Mouse (Mus musculus) MEL (cell line): Measurements from ENCODE around the gene Fen1. TPM values are rescaled to one million over a fixed set of nuclear protein-coding genes. Genes with fewer than 3 reads are reported as not detected.
A peak's percentile ranks its signal among the peaks of the same experiment; 100 is the strongest.

Experiments
- DNase-seq: peaks from one replicate; pipeline ENCODE4 v3.0.0; 2011; ENCODE audit warnings: low read depth, low spot score
- H3K27ac ChIP-seq: 2 replicates; pipeline ENCODE4 v1.5.1; 2012; ENCODE audit warnings: low read depth, mild to moderate bottlenecking, control low read depth, low read length, moderate library complexity; ENCODE audit not compliant: control insufficient read depth
- H3K27me3 ChIP-seq, 2 experiments: fragments of 150-350 bp in 1 of 2; sonication (generic) in 1 of 2; 2 replicates each; pipeline ENCODE4 v1.6.1; 2012; ENCODE audit warnings: low read length in 2 of 2, mild to moderate bottlenecking in 2 of 2, improper control_type of control experiment in 1 of 2, moderate library complexity in 1 of 2; ENCODE audit not compliant: insufficient read depth in 2 of 2, control insufficient read depth in 1 of 2
- H3K36me3 ChIP-seq, 2 experiments: 2 replicates each; pipeline ENCODE4 v1.6.1; 2012 to 2014; ENCODE audit warnings: low read length in 2 of 2, improper control_type of control experiment in 1 of 2, inconsistent platforms in 1 of 2, mild to moderate bottlenecking in 1 of 2; ENCODE audit not compliant: insufficient read depth in 2 of 2, control insufficient read depth in 1 of 2
- H3K4me1 ChIP-seq, 2 experiments: fragments of 150-350 bp in 1 of 2; sonication (generic) in 1 of 2; 2 replicates each; pipeline ENCODE4 v1.6.1; 2012; ENCODE audit warnings: low read length in 2 of 2, improper control_type of control experiment in 1 of 2, mild to moderate bottlenecking in 1 of 2; ENCODE audit not compliant: insufficient read depth in 2 of 2, control insufficient read depth in 1 of 2
- H3K4me3 ChIP-seq, 2 experiments: fragments of 150-350 bp in 1 of 2; sonication (generic) in 1 of 2; 2 replicates each; pipeline ENCODE4 v1.5.1; 2012; ENCODE audit warnings: low read depth in 2 of 2, low read length in 2 of 2, mild to moderate bottlenecking in 2 of 2, moderate library complexity in 2 of 2, control low read depth in 1 of 2, improper control_type of control experiment in 1 of 2; ENCODE audit not compliant: control insufficient read depth in 1 of 2, insufficient read depth in 1 of 2
- H3K79me2 ChIP-seq: 2 replicates; pipeline ENCODE4 v1.6.1; 2012; ENCODE audit warnings: mild to moderate bottlenecking, low read length, moderate library complexity; ENCODE audit not compliant: control insufficient read depth, poor library complexity, insufficient read depth
- H3K9ac ChIP-seq: 2 replicates; pipeline ENCODE4 v1.6.1; 2012; ENCODE audit warnings: low read depth, mild to moderate bottlenecking, control low read depth, low read length, moderate library complexity; ENCODE audit not compliant: control insufficient read depth, poor library complexity, severe bottlenecking
- H3K9me3 ChIP-seq: fragments of 150-350 bp; sonication (generic); replicated peaks from 2 replicates; pipeline ENCODE4 v1.6.1; 2012; ENCODE audit warnings: mild to moderate bottlenecking, low read length, improper control_type of control experiment, moderate library complexity; ENCODE audit not compliant: insufficient read depth
- BHLHE40 ChIP-seq: IDR thresholded peaks from 2 replicates; pipeline ENCODE4 v1.6.1; 2012; ENCODE audit warnings: low read depth, mild to moderate bottlenecking, inconsistent platforms, low read length, improper control_type of control experiment, borderline replicate concordance
- CHD2 ChIP-seq: IDR thresholded peaks from 2 replicates; pipeline ENCODE4 v1.6.1; 2011; ENCODE audit warnings: low read length, improper control_type of control experiment
- CTCF ChIP-seq, 3 experiments: IDR thresholded peaks in 2 of 3; conservative IDR thresholded peaks in 1 of 3; 2 replicates each; pipeline ENCODE4 v1.5.1; 2011 to 2012; ENCODE audit warnings: low read length in 3 of 3, low read depth in 2 of 3, mild to moderate bottlenecking in 2 of 3, improper control_type of control experiment in 1 of 3, inconsistent platforms in 1 of 3, mixed read lengths in 1 of 3, moderate library complexity in 1 of 3; ENCODE audit not compliant: control insufficient read depth in 1 of 3, insufficient read depth in 1 of 3, poor library complexity in 1 of 3, severe bottlenecking in 1 of 3
- ELF1 ChIP-seq: IDR thresholded peaks from 2 replicates; pipeline ENCODE4 v1.6.1; 2014; ENCODE audit warnings: low read depth, mild to moderate bottlenecking, inconsistent platforms, low read length, improper control_type of control experiment, moderate library complexity
- EP300 ChIP-seq, 2 experiments: IDR thresholded peaks; 2 replicates each; pipeline ENCODE4 v1.6.1; 2011; ENCODE audit warnings: improper control_type of control experiment in 2 of 2, low read length in 2 of 2, low read depth in 1 of 2, mild to moderate bottlenecking in 1 of 2
- GABPA ChIP-seq: IDR thresholded peaks from 2 replicates; pipeline ENCODE4 v1.6.1; 2012; ENCODE audit warnings: low read depth, mild to moderate bottlenecking, inconsistent platforms, low read length, improper control_type of control experiment, moderate library complexity
- GATA1 ChIP-seq: IDR thresholded peaks from 2 replicates; pipeline ENCODE4 v1.6.1; 2011; ENCODE audit warnings: low read depth, low read length, improper control_type of control experiment
- JUND ChIP-seq: IDR thresholded peaks from 2 replicates; pipeline ENCODE4 v1.6.1; 2011; ENCODE audit warnings: low read depth, mild to moderate bottlenecking, improper control_type of control experiment, low read length
- MAX ChIP-seq: IDR thresholded peaks from 2 replicates; pipeline ENCODE4 v1.6.1; 2011; ENCODE audit warnings: low read length, improper control_type of control experiment
- MXI1 ChIP-seq: IDR thresholded peaks from 2 replicates; pipeline ENCODE4 v1.6.1; 2011; ENCODE audit warnings: mild to moderate bottlenecking, low read depth, low read length, improper control_type of control experiment
- POLR2AphosphoS5 ChIP-seq: IDR thresholded peaks from 2 replicates; pipeline ENCODE4 v1.6.1; 2012; ENCODE audit warnings: low read depth, borderline replicate concordance, mild to moderate bottlenecking, inconsistent platforms, low read length, moderate library complexity, mixed read lengths
- RAD21 ChIP-seq: IDR thresholded peaks from 2 replicates; pipeline ENCODE4 v1.6.1; 2011; ENCODE audit warnings: mild to moderate bottlenecking, low read depth, low read length, improper control_type of control experiment
- SMC3 ChIP-seq: IDR thresholded peaks from 2 replicates; pipeline ENCODE4 v1.6.1; 2011; ENCODE audit warnings: low read depth, low read length, improper control_type of control experiment
- TCF12 ChIP-seq: IDR thresholded peaks from 2 replicates; pipeline ENCODE4 v1.6.1; 2014; ENCODE audit warnings: low read depth, mild to moderate bottlenecking, inconsistent platforms, low read length, improper control_type of control experiment, moderate library complexity
- USF2 ChIP-seq, 2 experiments: IDR thresholded peaks; 2 replicates each; pipeline ENCODE4 v1.6.1; 2011 to 2012; ENCODE audit warnings: improper control_type of control experiment in 2 of 2, low read length in 2 of 2, borderline replicate concordance in 1 of 2, inconsistent platforms in 1 of 2, low read depth in 1 of 2, mild to moderate bottlenecking in 1 of 2; ENCODE audit not compliant: insufficient read depth in 1 of 2
- ZC3H11A ChIP-seq: IDR thresholded peaks from 2 replicates; pipeline ENCODE4 v1.6.1; 2012; ENCODE audit warnings: low read depth, mild to moderate bottlenecking, inconsistent platforms, low read length, improper control_type of control experiment
- polyA plus RNA-seq, 2 experiments: library from polyadenylated mRNA; stranded (reverse) in 1 of 2; unstranded in 1 of 2; fragments of >175 nt in 1 of 2; fragments of >200 nt in 1 of 2; gene quantifications; 2 replicates each; pipeline versions ENCODE4 v1.2.1 to v1.2.4; 2012; ENCODE audit warnings: low replicate concordance in 2 of 2, low read depth in 1 of 2; ENCODE audit not compliant: insufficient read length in 2 of 2, insufficient read depth in 1 of 2, missing spikeins in 1 of 2
- total RNA-seq: library from RNA; depleted of rRNA; stranded (reverse); fragments of 300-350 nt; gene quantifications from 2 replicates; pipeline ENCODE4 v1.2.3, GENCODE M21; 2012

Gene Fen1
- total and polyA plus RNA-seq, 3 experiments: 145 to 189 TPM; not detected in 1

- peak; percentile 69 for DNase-seq
- TF ChIP-seq ZC3H11A (no peak), TCF12 (no peak), MAX (no peak), BHLHE40 (no peak), CHD2 (no peak), GABPA (no peak), CTCF (IDR thresholded peaks at IDR 0.05 in 2 of 3, conservative IDR thresholded peaks at IDR 0.05 in 1 of 3; ENCODE audit: control insufficient read depth in 1 of 3, insufficient read depth in 1 of 3, low read depth in 2 of 3, low read length in 3 of 3, poor library complexity in 1 of 3, severe bottlenecking in 1 of 3) (peak; percentile 69 to 89 (median 72)), MXI1 (no peak), SMC3 (peak; percentile 33), RAD21 (peak; percentile 26), POLR2AphosphoS5 (no peak), EP300 (IDR thresholded peaks at IDR 0.05; ENCODE audit: low read depth in 1 of 2, low read length in 2 of 2) (no peak), JUND (no peak), GATA1 (no peak), ELF1 (no peak), USF2 (IDR thresholded peaks at IDR 0.05; ENCODE audit: borderline replicate concordance in 1 of 2, insufficient read depth in 1 of 2, low read depth in 1 of 2, low read length in 2 of 2) (no peak)
- peaks cover 0 to 3% of the 10 kb centered on the region in 2 experiments; a peak in 1 of 4 replicates for H3K4me1 ChIP-seq
- no peak overlapping the region for H3K27ac ChIP-seq
- H3K36me3 ChIP-seq: no peaks in the 10 kb centered on the region
- no peak overlapping the region for H3K4me3 ChIP-seq
- no peaks in the 10 kb centered on the region for H3K79me2 ChIP-seq
- no peaks in the 10 kb centered on the region for H3K27me3 ChIP-seq
- H3K9me3 ChIP-seq: no peaks in the 10 kb centered on the region
- no peak overlapping the region for H3K9ac ChIP-seq
Measured at GRCm38 (mm10) chr19:10219108-10219507, 15.1 kb upstream of the Fen1 start.

GRCm38 (mm10) chr19:10216101-10216500 is 12.1 kb upstream of the Fen1 start:
- Histone ChIP-seq H3K4me1 (no peaks in the 10 kb centered on the region), H3K9me3 (no peaks in the 10 kb centered on the region), H3K4me3 (no peak overlapping the region), H3K79me2 (no peaks in the 10 kb centered on the region), H3K27ac (no peak overlapping the region), H3K27me3 (no peaks in the 10 kb centered on the region), H3K36me3 (no peaks in the 10 kb centered on the region), H3K9ac (no peak overlapping the region)
- no peak for DNase-seq
- TF ChIP-seq RAD21: no peak
- TF ChIP-seq BHLHE40: no peak
